Mouse (Mus musculus): Measurements from ENCODE around the gene Mvk. TPM values are rescaled to one million over a fixed set of nuclear protein-coding genes. Genes with fewer than 3 reads are reported as not detected.
A peak's percentile ranks its signal among the peaks of the same experiment; 100 is the strongest.

The Mvk gene
- total and polyA plus RNA-seq, 3 experiments = 33.5 to 37.7 TPM; not detected in 1

- H3K9ac ChIP-seq (ENCODE audit: control insufficient read depth, low read depth, low read length, poor library complexity, severe bottlenecking) = no peak overlapping the region
- no peak overlapping the region for H3K4me3 ChIP-seq (ENCODE audit: control insufficient read depth in 1 of 2, insufficient read depth in 1 of 2, low read depth in 2 of 2, low read length in 2 of 2)
- H3K9me3 ChIP-seq (replicated peaks; ENCODE audit: insufficient read depth, low read length) = no peaks in the 10 kb centered on the region
- DNase-seq (ENCODE audit: low read depth, low spot score) = no peak
- H3K27me3 ChIP-seq (ENCODE audit: control insufficient read depth in 1 of 2, insufficient read depth in 2 of 2, low read length in 2 of 2) = no peaks in the 10 kb centered on the region
- H3K36me3 ChIP-seq (ENCODE audit: control insufficient read depth in 1 of 2, insufficient read depth in 2 of 2, low read length in 2 of 2) = no peaks in the 10 kb centered on the region
- TF ChIP-seq ZKSCAN1 (IDR thresholded peaks at IDR 0.05; ENCODE audit: low read depth, low read length) (peak; percentile 86), NELFE (IDR thresholded peaks at IDR 0.05; ENCODE audit: low read depth, low read length) (no peak), MAZ (IDR thresholded peaks at IDR 0.05; ENCODE audit: low read depth, low read length) (no peak)
- H3K27ac ChIP-seq (ENCODE audit: control insufficient read depth, low read depth, low read length) = no peak overlapping the region
- no peaks in the 10 kb centered on the region for H3K79me2 ChIP-seq (ENCODE audit: control insufficient read depth, insufficient read depth, low read length, poor library complexity)
- no peaks in the 10 kb centered on the region for H3K4me1 ChIP-seq (ENCODE audit: control insufficient read depth in 1 of 2, insufficient read depth in 2 of 2, low read length in 2 of 2)
Observed at GRCm38 (mm10) chr5:114456995-114457605, 13.0 kb downstream of the Mvk start.

- no peaks in the 10 kb centered on the region for H3K79me2 ChIP-seq (ENCODE audit: control insufficient read depth, insufficient read depth, low read length, poor library complexity)
- no peak overlapping the region for H3K9ac ChIP-seq (ENCODE audit: control insufficient read depth, low read depth, low read length, poor library complexity, severe bottlenecking)
- no peaks in the 10 kb centered on the region for H3K36me3 ChIP-seq (ENCODE audit: control insufficient read depth in 1 of 2, insufficient read depth in 2 of 2, low read length in 2 of 2)
- H3K9me3 ChIP-seq (replicated peaks; ENCODE audit: insufficient read depth, low read length) = no peaks in the 10 kb centered on the region
- H3K4me1 ChIP-seq (ENCODE audit: control insufficient read depth in 1 of 2, insufficient read depth in 2 of 2, low read length in 2 of 2) = no peaks in the 10 kb centered on the region
- no peak overlapping the region for H3K27ac ChIP-seq (ENCODE audit: control insufficient read depth, low read depth, low read length)
- peak; percentile 71 for DNase-seq (ENCODE audit: low read depth, low spot score)
- no peak for TF ChIP-seq USF2 (IDR thresholded peaks at IDR 0.05; ENCODE audit: borderline replicate concordance in 1 of 2, insufficient read depth in 1 of 2, low read depth in 1 of 2, low read length in 2 of 2)
- TF ChIP-seq SMC3 (IDR thresholded peaks at IDR 0.05; ENCODE audit: low read depth, low read length) = peak; percentile 75
- TF ChIP-seq BHLHE40 (IDR thresholded peaks at IDR 0.05; ENCODE audit: borderline replicate concordance, low read depth, low read length) = no peak
- peak; percentile 54; the same call in 1 of the 2 replicates for TF ChIP-seq MAZ (IDR thresholded peaks at IDR 0.05; ENCODE audit: low read depth, low read length)
- TF ChIP-seq ZC3H11A (IDR thresholded peaks at IDR 0.05; ENCODE audit: low read depth, low read length) = peak; percentile 63
- peak; percentile 76 for TF ChIP-seq RAD21 (IDR thresholded peaks at IDR 0.05; ENCODE audit: low read depth, low read length)
- no peak for TF ChIP-seq POLR2AphosphoS2 (IDR thresholded peaks at IDR 0.05; ENCODE audit: low read length)
- peak; percentile 76 to 98 (median 94) for TF ChIP-seq CTCF (IDR thresholded peaks at IDR 0.05 in 2 of 3, conservative IDR thresholded peaks at IDR 0.05 in 1 of 3; ENCODE audit: control insufficient read depth in 1 of 3, insufficient read depth in 1 of 3, low read depth in 2 of 3, low read length in 3 of 3, poor library complexity in 1 of 3, severe bottlenecking in 1 of 3)
- no peak for TF ChIP-seq TAL1 (IDR thresholded peaks at IDR 0.05; ENCODE audit: low read length)
- H3K27me3 ChIP-seq (ENCODE audit: control insufficient read depth in 1 of 2, insufficient read depth in 2 of 2, low read length in 2 of 2) = no peaks in the 10 kb centered on the region
- no peak overlapping the region for H3K4me3 ChIP-seq (ENCODE audit: control insufficient read depth in 1 of 2, insufficient read depth in 1 of 2, low read depth in 2 of 2, low read length in 2 of 2)
Observed at GRCm38 (mm10) chr5:114461238-114461637, 17.2 kb downstream of the Mvk start.

GRCm38 (mm10) chr5:114462067-114463040 lies 18.3 kb downstream of the Mvk start:
- no peak overlapping the region for H3K9ac ChIP-seq (ENCODE audit: control insufficient read depth, low read depth, low read length, poor library complexity, severe bottlenecking)
- no peak overlapping the region for H3K4me3 ChIP-seq (ENCODE audit: control insufficient read depth in 1 of 2, insufficient read depth in 1 of 2, low read depth in 2 of 2, low read length in 2 of 2)
- no peak for TF ChIP-seq JUND (IDR thresholded peaks at IDR 0.05; ENCODE audit: low read depth, low read length)
- no peak for TF ChIP-seq TBP (IDR thresholded peaks at IDR 0.05; ENCODE audit: low read depth, low read length)
- TF ChIP-seq MYB (IDR thresholded peaks at IDR 0.05; ENCODE audit: low read depth, low read length) = no peak
- no peak for TF ChIP-seq MYC (IDR thresholded peaks at IDR 0.05; ENCODE audit: low read depth, low read length)
- no peak for TF ChIP-seq KAT2A (conservative IDR thresholded peaks at IDR 0.05; ENCODE audit: low read depth, low read length)
- TF ChIP-seq POLR2AphosphoS2 (IDR thresholded peaks at IDR 0.05; ENCODE audit: low read length) = no peak
- no peak for TF ChIP-seq E2F4 (IDR thresholded peaks at IDR 0.05; ENCODE audit: borderline replicate concordance, low read depth, low read length)
- no peak for TF ChIP-seq ZC3H11A (IDR thresholded peaks at IDR 0.05; ENCODE audit: low read depth, low read length)
- no peak for TF ChIP-seq UBTF (IDR thresholded peaks at IDR 0.05; ENCODE audit: borderline replicate concordance, insufficient read depth, low read depth, low read length)
- TF ChIP-seq SIN3A (IDR thresholded peaks at IDR 0.05; ENCODE audit: low read length) = no peak
- no peak for TF ChIP-seq RCOR1 (IDR thresholded peaks at IDR 0.05; ENCODE audit: low read depth, low read length)
- no peak for TF ChIP-seq CHD1 (IDR thresholded peaks at IDR 0.05; ENCODE audit: low read depth, low read length)
- no peak for DNase-seq (ENCODE audit: low read depth, low spot score)
- H3K79me2 ChIP-seq (ENCODE audit: control insufficient read depth, insufficient read depth, low read length, poor library complexity) = no peaks in the 10 kb centered on the region
- no peaks in the 10 kb centered on the region for H3K4me1 ChIP-seq (ENCODE audit: control insufficient read depth in 1 of 2, insufficient read depth in 2 of 2, low read length in 2 of 2)
- no peaks in the 10 kb centered on the region for H3K27me3 ChIP-seq (ENCODE audit: control insufficient read depth in 1 of 2, insufficient read depth in 2 of 2, low read length in 2 of 2)
- H3K9me3 ChIP-seq (replicated peaks; ENCODE audit: insufficient read depth, low read length) = no peaks in the 10 kb centered on the region
- H3K36me3 ChIP-seq (ENCODE audit: control insufficient read depth in 1 of 2, insufficient read depth in 2 of 2, low read length in 2 of 2) = no peaks in the 10 kb centered on the region
- no peak overlapping the region for H3K27ac ChIP-seq (ENCODE audit: control insufficient read depth, low read depth, low read length)

Measured in MEL (cell line).